Mouse (Mus musculus) myocyte (in vitro differentiated cells): ENCODE results near the gene Lamc3. TPM values are rescaled to one million over a fixed set of nuclear protein-coding genes. Genes with fewer than 3 reads are reported as not detected.

Experiments
- H3K27me3 ChIP-seq: one replicate; pipeline ENCODE4 v1.6.1; 2011; ENCODE audit not compliant: control insufficient read depth, insufficient read depth, insufficient read length
- H3K36me3 ChIP-seq: one replicate; pipeline ENCODE4 v1.6.1; 2011; ENCODE audit not compliant: control insufficient read depth, insufficient read depth
- H3K4me2 ChIP-seq: one replicate; pipeline ENCODE4 v1.6.1; 2011; ENCODE audit warnings: low read depth, control low read depth
- H3K4me3 ChIP-seq: one replicate; pipeline ENCODE4 v1.5.1; 2011; ENCODE audit warnings: mild to moderate bottlenecking, control low read depth, moderate library complexity
- H3K79me2 ChIP-seq: one replicate; pipeline ENCODE4 v1.6.1; 2011; ENCODE audit not compliant: control insufficient read depth, insufficient read depth
- H3ac ChIP-seq: one replicate; pipeline ENCODE4 v1.6.1; 2011; ENCODE audit not compliant: control insufficient read depth, insufficient read length
- CEBPB ChIP-seq: IDR thresholded peaks from 2 replicates; pipeline ENCODE4 v1.6.1; 2011; ENCODE audit warnings: mild to moderate bottlenecking, moderate library complexity; ENCODE audit not compliant: poor library complexity, insufficient read depth, severe bottlenecking
- E2F4 ChIP-seq: IDR thresholded peaks from one replicate; pipeline ENCODE4 v1.6.1; 2011; ENCODE audit warnings: mild to moderate bottlenecking, control low read depth, moderate library complexity; ENCODE audit not compliant: insufficient read depth
- MAX ChIP-seq: IDR thresholded peaks from one replicate; pipeline ENCODE4 v1.6.1; 2011; ENCODE audit warnings: low read depth, mild to moderate bottlenecking, control low read depth
- MYOD1 ChIP-seq, 3 experiments: IDR thresholded peaks; one replicate each; pipeline ENCODE4 v1.6.1; 2011; ENCODE audit warnings: control low read depth in 2 of 3, low read depth in 2 of 3, mild to moderate bottlenecking in 2 of 3, moderate library complexity in 1 of 3; ENCODE audit not compliant: insufficient read length in 2 of 3, control insufficient read depth in 1 of 3
- MYOG ChIP-seq, 3 experiments: IDR thresholded peaks; one replicate each; pipeline ENCODE4 v1.6.1; 2011; ENCODE audit warnings: control low read depth in 2 of 3, low read depth in 2 of 3, mild to moderate bottlenecking in 2 of 3; ENCODE audit not compliant: insufficient read length in 2 of 3, control insufficient read depth in 1 of 3, insufficient read depth in 1 of 3
- POLR2A ChIP-seq: IDR thresholded peaks from one replicate; pipeline ENCODE4 v1.6.1; 2011; ENCODE audit warnings: low read depth, mild to moderate bottlenecking, control low read depth, moderate library complexity; ENCODE audit not compliant: insufficient read length
- POLR2AphosphoS2 ChIP-seq: IDR thresholded peaks from one replicate; pipeline ENCODE4 v1.6.1; 2011; ENCODE audit warnings: low read depth, control low read depth; ENCODE audit not compliant: insufficient read length
- REST ChIP-seq: IDR thresholded peaks from one replicate; pipeline ENCODE4 v1.6.1; 2011; ENCODE audit warnings: mild to moderate bottlenecking, control low read depth, moderate library complexity; ENCODE audit not compliant: insufficient read depth, insufficient read length
- SRF ChIP-seq: IDR thresholded peaks from one replicate; pipeline ENCODE4 v1.6.1; 2011; ENCODE audit warnings: low read depth; ENCODE audit not compliant: control insufficient read depth, insufficient read length
- TCF12 ChIP-seq: IDR thresholded peaks from one replicate; pipeline ENCODE4 v1.6.1; 2011; ENCODE audit warnings: mild to moderate bottlenecking, control low read depth; ENCODE audit not compliant: poor library complexity, insufficient read depth, severe bottlenecking
- TCF3 ChIP-seq: IDR thresholded peaks from one replicate; pipeline ENCODE4 v1.6.1; 2011; ENCODE audit warnings: low read depth, control low read depth; ENCODE audit not compliant: insufficient read length
- USF1 ChIP-seq: IDR thresholded peaks from one replicate; pipeline ENCODE4 v1.6.1; 2011; ENCODE audit warnings: low read depth, mild to moderate bottlenecking, control low read depth, moderate library complexity
- polyA plus RNA-seq: library from polyadenylated mRNA; unstranded; fragments of >200 nt; fragmentation: generic; extraction: Trizol; gene quantifications from one replicate; pipeline ENCODE4 v1.2.1, GENCODE M21; 2012; ENCODE audit warnings: missing spikeins

The Lamc3 gene
- polyA plus RNA-seq, 1 experiment, result 0.22 TPM

DNA sequence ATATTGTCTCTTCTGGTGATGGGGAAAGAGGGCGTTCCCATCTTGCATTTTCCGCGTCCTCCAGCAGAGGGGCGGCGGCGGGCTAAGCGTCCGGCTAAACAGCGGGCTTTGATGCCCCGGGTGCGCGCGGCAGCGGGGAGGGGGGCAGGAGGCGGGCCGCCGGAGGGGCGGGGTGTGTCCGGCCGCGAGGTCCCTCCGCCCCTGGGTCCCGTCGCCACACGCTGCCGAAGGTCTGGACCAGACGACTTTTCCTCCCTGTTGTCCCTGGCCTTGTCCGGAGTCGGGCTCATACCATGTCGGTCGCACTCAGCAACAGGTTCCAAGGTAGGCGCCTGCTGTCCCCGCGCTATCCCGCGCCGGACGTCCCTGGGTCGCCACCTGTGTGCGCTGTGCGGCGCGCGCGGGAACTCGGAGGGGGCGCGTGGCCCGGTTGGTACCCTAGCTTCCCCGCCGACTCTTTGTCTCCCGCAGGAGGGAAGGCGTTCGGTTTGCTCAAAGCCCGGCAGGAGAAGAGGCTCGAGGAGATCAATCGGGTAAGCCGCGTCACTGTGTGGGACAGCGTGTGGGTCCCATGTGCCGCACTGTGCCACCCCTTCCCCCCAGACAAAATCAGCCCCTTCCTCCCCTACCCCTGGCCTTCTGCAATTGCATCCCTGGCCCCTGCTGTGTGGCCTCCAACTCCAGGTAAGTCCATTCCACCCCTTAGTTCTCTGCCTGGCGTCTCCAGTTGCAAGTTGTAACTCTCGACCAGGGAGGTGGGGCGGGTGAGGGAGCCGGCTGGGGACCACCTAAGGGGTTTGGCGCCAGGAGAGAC, 63.2 kb downstream of the Lamc3 start, which contains the start of gene Aif1l:
Aif1l (plus strand) TSS at position 82 of the 814 bp plus-strand sequence.
- no peaks in the 10 kb centered on the region for H3K79me2 ChIP-seq
- peak within 1 kb of the TSS; percentile 81 for H3K4me2 ChIP-seq
- no peaks in the 10 kb centered on the region for H3K27me3 ChIP-seq
- H3ac ChIP-seq, result peak within 1 kb of the TSS; percentile 6
- H3K36me3 ChIP-seq, result no peaks in the 10 kb centered on the region
- TF ChIP-seq REST, result no peak
- peak; percentile 72 for TF ChIP-seq POLR2A
- TF ChIP-seq POLR2AphosphoS2, result peak; percentile 68
- no peak for TF ChIP-seq USF1
- no peak for TF ChIP-seq TCF12
- peak in 1 of 3 experiments; percentile 10 for TF ChIP-seq MYOD1 (IDR thresholded peaks at IDR 0.05; ENCODE audit: control insufficient read depth in 1 of 3, insufficient read length in 2 of 3, low read depth in 2 of 3)
- peak within 1 kb of the TSS; percentile 33 for H3K4me3 ChIP-seq

DNA sequence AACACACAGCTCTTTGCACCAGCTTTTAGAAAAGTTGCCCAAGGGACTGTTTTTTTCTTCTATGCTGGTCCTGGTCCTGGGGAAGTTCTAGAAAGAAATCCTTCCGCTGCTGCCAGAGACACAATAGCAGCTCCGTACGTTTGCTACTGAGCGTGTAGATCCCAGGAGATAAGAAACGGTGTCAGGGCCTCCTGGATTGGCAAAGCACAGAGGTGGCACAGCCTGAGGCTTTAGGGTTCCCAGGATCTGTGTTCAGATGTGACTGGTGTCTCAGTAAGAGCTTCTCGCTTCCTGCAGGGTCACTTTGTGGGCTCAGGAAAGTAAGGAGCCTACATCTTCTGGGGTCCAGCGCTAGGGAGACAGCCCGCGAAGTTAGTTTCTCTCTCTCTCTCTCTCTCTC, 63.9 kb downstream of the Lamc3 start:
- no peaks in the 10 kb centered on the region for H3K79me2 ChIP-seq
- H3ac ChIP-seq, result peak overlapping the region; percentile 6
- H3K4me3 ChIP-seq, result peak overlapping the region; percentile 33
- peak overlapping the region; percentile 81 for H3K4me2 ChIP-seq
- H3K27me3 ChIP-seq, result no peaks in the 10 kb centered on the region
- H3K36me3 ChIP-seq, result no peaks in the 10 kb centered on the region
- TF ChIP-seq MYOD1 (IDR thresholded peaks at IDR 0.05; ENCODE audit: control insufficient read depth in 1 of 3, insufficient read length in 2 of 3, low read depth in 2 of 3), result no peak
- TF ChIP-seq REST, result no peak
- no peak for TF ChIP-seq TCF12
- no peak for TF ChIP-seq MAX
- TF ChIP-seq CEBPB, result no peak
- no peak for TF ChIP-seq POLR2AphosphoS2
- no peak for TF ChIP-seq USF1
- no peak for TF ChIP-seq E2F4
- no peak for TF ChIP-seq TCF3

DNA sequence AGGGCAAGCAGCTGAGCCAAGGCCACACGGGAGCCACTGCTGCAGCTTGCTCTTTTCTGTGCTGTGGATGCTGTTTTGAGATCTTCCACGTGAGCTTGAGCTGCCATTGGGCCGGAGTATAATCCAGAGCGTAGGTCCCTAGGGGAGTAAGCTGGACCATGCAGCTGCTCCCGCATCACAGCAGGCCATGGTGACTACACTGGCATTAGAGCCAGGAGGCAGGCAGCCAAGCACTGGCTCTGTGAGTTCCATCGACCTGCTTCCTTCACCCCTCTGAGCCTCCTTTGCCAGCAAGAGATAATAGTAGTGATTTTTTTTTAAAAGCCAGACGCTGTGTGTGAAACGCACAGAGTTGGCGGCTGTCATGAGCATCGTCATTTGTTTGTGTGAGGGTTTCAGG, 65.1 kb downstream of the Lamc3 start:
- no peaks in the 10 kb centered on the region for H3K79me2 ChIP-seq
- H3K4me2 ChIP-seq, result peak overlapping the region; percentile 64

DNA sequence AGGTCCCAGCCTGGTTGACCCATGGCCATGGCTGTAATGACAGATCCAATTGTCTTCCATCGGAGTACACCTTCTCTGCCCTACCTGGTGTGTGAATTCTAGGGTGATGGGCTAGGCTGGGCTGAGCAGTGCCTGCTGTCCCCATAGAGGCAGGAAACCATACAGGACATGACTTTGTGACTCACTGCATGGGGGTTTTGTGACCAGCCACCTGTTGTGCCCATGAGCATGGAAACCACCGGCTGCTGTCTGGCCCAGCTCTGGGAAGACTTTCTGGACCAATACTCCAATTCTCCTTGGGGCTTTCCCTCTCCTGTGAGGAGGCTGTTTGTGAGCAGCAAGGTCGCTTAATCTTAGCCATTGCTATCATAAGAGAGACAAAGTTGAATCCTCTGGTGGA, 65.6 kb downstream of the Lamc3 start:
- TF ChIP-seq REST, result no peak
- peak; percentile 35 for TF ChIP-seq TCF3
- no peak for TF ChIP-seq CEBPB
- TF ChIP-seq MAX, result no peak
- no peak for TF ChIP-seq E2F4
- peak; percentile 60 to 96 (median 61) for TF ChIP-seq MYOG (IDR thresholded peaks at IDR 0.05; ENCODE audit: control insufficient read depth in 1 of 3, insufficient read depth in 1 of 3, insufficient read length in 2 of 3, low read depth in 2 of 3)
- peak; percentile 26 to 98 (median 91) for TF ChIP-seq MYOD1 (IDR thresholded peaks at IDR 0.05; ENCODE audit: control insufficient read depth in 1 of 3, insufficient read length in 2 of 3, low read depth in 2 of 3)
- TF ChIP-seq SRF, result no peak
- no peak for TF ChIP-seq POLR2A
- TF ChIP-seq POLR2AphosphoS2, result no peak
- TF ChIP-seq USF1, result no peak
- peak; percentile 46 for TF ChIP-seq TCF12
- no peaks in the 10 kb centered on the region for H3K36me3 ChIP-seq
- peak overlapping the region; percentile 33 for H3K4me3 ChIP-seq
- H3ac ChIP-seq, result no peak overlapping the region
- H3K4me2 ChIP-seq, result peak overlapping the region; percentile 64
- H3K27me3 ChIP-seq, result no peaks in the 10 kb centered on the region
- no peaks in the 10 kb centered on the region for H3K79me2 ChIP-seq

More for the DNA sequence above, 65.1 kb downstream of the Lamc3 start:
- no peaks in the 10 kb centered on the region for H3K27me3 ChIP-seq
- no peaks in the 10 kb centered on the region for H3K36me3 ChIP-seq
- TF ChIP-seq POLR2A, result peak; percentile 17
- TF ChIP-seq REST, result no peak
- TF ChIP-seq MYOG (IDR thresholded peaks at IDR 0.05; ENCODE audit: control insufficient read depth in 1 of 3, insufficient read depth in 1 of 3, insufficient read length in 2 of 3, low read depth in 2 of 3), result peak; percentile 10 to 64 (median 55)
- peak in 2 of 3 experiments; percentile 84 to 88 for TF ChIP-seq MYOD1 (IDR thresholded peaks at IDR 0.05; ENCODE audit: control insufficient read depth in 1 of 3, insufficient read length in 2 of 3, low read depth in 2 of 3)
- no peak for TF ChIP-seq SRF
- H3K4me3 ChIP-seq, result peak overlapping the region; percentile 33
- no peak overlapping the region for H3ac ChIP-seq

DNA sequence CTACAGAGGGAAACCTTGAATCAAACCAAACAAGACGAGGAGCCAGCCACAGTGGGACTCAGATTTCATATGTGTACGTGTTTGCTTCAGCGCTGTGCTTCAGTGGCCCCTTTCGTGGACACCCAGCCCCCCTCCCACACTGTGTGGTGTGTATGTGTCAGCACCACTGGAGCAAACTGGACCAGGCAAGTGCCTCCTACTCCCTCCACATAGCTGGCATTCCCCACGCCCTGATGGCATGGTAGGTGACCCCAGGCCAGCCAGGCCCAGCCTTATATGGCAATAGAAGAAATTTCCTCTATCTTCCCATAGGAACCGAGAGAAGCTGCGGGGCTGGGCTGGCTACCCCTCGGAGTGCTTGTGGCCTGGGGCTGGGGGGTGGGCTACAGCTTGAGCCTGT, 66.6 kb downstream of the Lamc3 start:
- H3ac ChIP-seq, result no peak overlapping the region
- no peaks in the 10 kb centered on the region for H3K27me3 ChIP-seq
- no peak overlapping the region for H3K4me3 ChIP-seq
- H3K36me3 ChIP-seq, result no peaks in the 10 kb centered on the region
- H3K4me2 ChIP-seq, result peak overlapping the region; percentile 64
- TF ChIP-seq TCF12 (no peak), REST (no peak), E2F4 (no peak), CEBPB (no peak), USF1 (no peak), MYOD1 (IDR thresholded peaks at IDR 0.05; ENCODE audit: control insufficient read depth in 1 of 3, insufficient read length in 2 of 3, low read depth in 2 of 3) (peak in 2 of 3 experiments; percentile 30 to 79), TCF3 (peak; percentile 14), POLR2A (peak; percentile 27), SRF (peak; percentile 97), MYOG (IDR thresholded peaks at IDR 0.05; ENCODE audit: control insufficient read depth in 1 of 3, insufficient read depth in 1 of 3, insufficient read length in 2 of 3, low read depth in 2 of 3) (peak in 2 of 3 experiments; percentile 40 to 84), MAX (no peak), POLR2AphosphoS2 (no peak)
- no peaks in the 10 kb centered on the region for H3K79me2 ChIP-seq
